Mouse (Mus musculus) CH12.LX (cell line): Measurements from ENCODE around the gene Epas1. TPM values are rescaled to one million over a fixed set of nuclear protein-coding genes. Genes with fewer than 3 reads are reported as not detected.

ENCODE experiments used
- DNase-seq: peaks from one replicate; pipeline ENCODE4 v3.0.0-alpha.2; 2013; ENCODE audit errors: extremely low read depth
- H3K27ac ChIP-seq: 2 replicates; pipeline ENCODE4 v1.5.1; 2012; ENCODE audit warnings: low read depth, mild to moderate bottlenecking, control low read depth, moderate library complexity; ENCODE audit not compliant: insufficient read depth
- H3K27me3 ChIP-seq: replicated peaks from 2 replicates; pipeline ENCODE3; 2012; ENCODE audit warnings: inconsistent platforms
- H3K36me3 ChIP-seq, 2 experiments: replicated peaks in 1 of 2; 2 replicates each; pipeline versions ENCODE3 to v1.6.1; 2012; ENCODE audit warnings: inconsistent platforms in 1 of 2, low read length in 1 of 2, mild to moderate bottlenecking in 1 of 2, mixed read lengths in 1 of 2, moderate library complexity in 1 of 2; ENCODE audit not compliant: control insufficient read depth in 1 of 2, insufficient read depth in 1 of 2
- H3K4me1 ChIP-seq, 2 experiments: 2 replicates each; pipeline ENCODE4 v1.6.1; 2012; ENCODE audit warnings: inconsistent platforms in 1 of 2, moderate library complexity in 1 of 2; ENCODE audit not compliant: insufficient read depth in 2 of 2, control insufficient read depth in 1 of 2
- H3K4me2 ChIP-seq: 2 replicates; pipeline ENCODE4 v1.6.1; 2012; ENCODE audit warnings: low read depth, mild to moderate bottlenecking, control low read depth; ENCODE audit not compliant: poor library complexity, insufficient read depth, severe bottlenecking
- H3K4me3 ChIP-seq, 3 experiments: fragments of 150-350 bp in 1 of 3; sonication (generic) in 1 of 3; replicated peaks in 1 of 3; 2 replicates each; pipeline versions ENCODE3 to v1.5.1; 2011 to 2012; ENCODE audit warnings: low read depth in 2 of 3, low read length in 2 of 3, mild to moderate bottlenecking in 2 of 3, moderate library complexity in 2 of 3, control low read depth in 1 of 3, improper control_type of control experiment in 1 of 3, inconsistent platforms in 1 of 3, mixed read lengths in 1 of 3; ENCODE audit not compliant: poor library complexity in 1 of 3
- H3K79me2 ChIP-seq: replicated peaks from 2 replicates; pipeline ENCODE4 v1.6.1; 2012; ENCODE audit warnings: mild to moderate bottlenecking, moderate library complexity; ENCODE audit not compliant: control insufficient read depth, poor library complexity, insufficient read depth, severe bottlenecking; ENCODE audit errors: extremely low read depth
- H3K9ac ChIP-seq: 2 replicates; pipeline ENCODE4 v1.6.1; 2012; ENCODE audit warnings: low read depth, mild to moderate bottlenecking, control low read depth, moderate library complexity; ENCODE audit not compliant: insufficient read depth
- H3K9me3 ChIP-seq: replicated peaks from 2 replicates; pipeline ENCODE3; 2012; ENCODE audit warnings: low read length, inconsistent platforms, mixed read lengths
- CHD1 ChIP-seq: IDR thresholded peaks from 2 replicates; pipeline ENCODE4 v1.6.1; 2012; ENCODE audit warnings: low read depth, low read length, improper control_type of control experiment, inconsistent platforms
- CTCF ChIP-seq, 2 experiments: IDR thresholded peaks in 1 of 2; conservative IDR thresholded peaks in 1 of 2; 2 replicates each; pipeline ENCODE4 v1.5.1; 2011 to 2012; ENCODE audit warnings: low read depth in 2 of 2, low read length in 2 of 2, improper control_type of control experiment in 1 of 2, inconsistent platforms in 1 of 2, mild to moderate bottlenecking in 1 of 2, moderate library complexity in 1 of 2
- ELF1 ChIP-seq: IDR thresholded peaks from 2 replicates; pipeline ENCODE4 v1.6.1; 2014; ENCODE audit warnings: low read depth, mild to moderate bottlenecking, inconsistent platforms, low read length, improper control_type of control experiment
- EP300 ChIP-seq: IDR thresholded peaks from 2 replicates; pipeline ENCODE4 v1.6.1; 2011; ENCODE audit warnings: low read length, improper control_type of control experiment
- ETS1 ChIP-seq: conservative IDR thresholded peaks from 2 replicates; pipeline ENCODE4 v1.6.1; 2012; ENCODE audit warnings: low read depth, mild to moderate bottlenecking, inconsistent platforms, low read length, improper control_type of control experiment, moderate library complexity
- HCFC1 ChIP-seq: IDR thresholded peaks from 2 replicates; pipeline ENCODE4 v1.6.1; 2012; ENCODE audit warnings: low read depth, mild to moderate bottlenecking, inconsistent platforms, low read length, improper control_type of control experiment
- JUN ChIP-seq: IDR thresholded peaks from 2 replicates; pipeline ENCODE4 v1.6.1; 2011; ENCODE audit warnings: low read depth, mild to moderate bottlenecking, low read length, improper control_type of control experiment, moderate library complexity; ENCODE audit not compliant: insufficient read depth
- KAT2A ChIP-seq: IDR thresholded peaks from 2 replicates; pipeline ENCODE4 v1.6.1; 2012; ENCODE audit warnings: low read length, improper control_type of control experiment, inconsistent platforms; ENCODE audit not compliant: insufficient replicate concordance
- MAFK ChIP-seq: IDR thresholded peaks from 2 replicates; pipeline ENCODE4 v1.6.1; 2011; ENCODE audit warnings: low read length, improper control_type of control experiment; ENCODE audit not compliant: insufficient replicate concordance
- MAX ChIP-seq: IDR thresholded peaks from 2 replicates; pipeline ENCODE4 v1.6.1; 2011; ENCODE audit warnings: low read length, improper control_type of control experiment
- MEF2A ChIP-seq: IDR thresholded peaks from 2 replicates; pipeline ENCODE4 v1.6.1; 2014; ENCODE audit warnings: low read depth, mild to moderate bottlenecking, inconsistent platforms, low read length, improper control_type of control experiment, borderline replicate concordance
- NELFE ChIP-seq: IDR thresholded peaks from 2 replicates; pipeline ENCODE4 v1.6.1; 2011; ENCODE audit warnings: low read depth, low read length, improper control_type of control experiment
- PAX5 ChIP-seq: IDR thresholded peaks from 2 replicates; pipeline ENCODE4 v1.6.1; 2012; ENCODE audit warnings: low read length, inconsistent platforms, mixed read lengths
- POLR2AphosphoS2 ChIP-seq: IDR thresholded peaks from 2 replicates; pipeline ENCODE4 v1.6.1; 2011; ENCODE audit warnings: low read depth, low read length, improper control_type of control experiment
- RCOR1 ChIP-seq: conservative IDR thresholded peaks from 2 replicates; pipeline ENCODE4 v1.6.1; 2012; ENCODE audit warnings: low read depth, mild to moderate bottlenecking, inconsistent platforms, low read length, improper control_type of control experiment
- SIN3A ChIP-seq: IDR thresholded peaks from 2 replicates; pipeline ENCODE4 v1.6.1; 2012; ENCODE audit warnings: low read length, improper control_type of control experiment, inconsistent platforms
- TBP ChIP-seq: conservative IDR thresholded peaks from 2 replicates; pipeline ENCODE4 v1.6.1; 2011; ENCODE audit warnings: low read depth, low read length, improper control_type of control experiment
- USF1 ChIP-seq: IDR thresholded peaks from 2 replicates; pipeline ENCODE4 v1.6.1; 2014; ENCODE audit warnings: low read depth, mild to moderate bottlenecking, inconsistent platforms, low read length, improper control_type of control experiment
- USF2 ChIP-seq: conservative IDR thresholded peaks from 2 replicates; pipeline ENCODE4 v1.6.1; 2011; ENCODE audit warnings: low read depth, low read length, improper control_type of control experiment
- ZC3H11A ChIP-seq: IDR thresholded peaks from 2 replicates; pipeline ENCODE4 v1.6.1; 2012; ENCODE audit warnings: low read depth, mild to moderate bottlenecking, inconsistent platforms, low read length, improper control_type of control experiment
- ZKSCAN1 ChIP-seq: IDR thresholded peaks from 2 replicates; pipeline ENCODE4 v1.6.1; 2012; ENCODE audit warnings: low read depth, inconsistent platforms, low read length, improper control_type of control experiment, borderline replicate concordance
- ZNF384 ChIP-seq: IDR thresholded peaks from 2 replicates; pipeline ENCODE4 v1.6.1; 2012; ENCODE audit warnings: low read depth, low read length, improper control_type of control experiment, inconsistent platforms
- dilution Hi-C: fragments of 300-500 bp; cut with MboI; formaldehyde crosslinking; loops from 2 replicates; pipeline ENCODE4 v1.14.3; 2020; ENCODE audit warnings: low sequenced_read_pairs; ENCODE audit not compliant: extremely low pct_unique_long_range_greater_than_20kb, extremely low pct_ligation_motif_present
- in situ Hi-C: fragments of 300-500 bp; cut with MboI; formaldehyde crosslinking; loops from 3 replicates; pipeline ENCODE4 v1.14.3; 2019; ENCODE audit warnings: low sequenced_read_pairs, low pct_ligation_motif_present, low pct_unique_long_range_greater_than_20kb, mixed read lengths
- polyA plus RNA-seq: library from polyadenylated mRNA; unstranded; fragments of >175 nt; gene quantifications from 2 replicates; pipeline ENCODE4 v1.2.1, GENCODE M21; 2012; ENCODE audit warnings: low read depth; ENCODE audit not compliant: insufficient read length
- total RNA-seq, 2 experiments: library from RNA; depleted of rRNA; stranded (reverse); fragments of 300-350 nt in 1 of 2; fragments of >200 nt in 1 of 2; gene quantifications; 2 replicates each; pipeline ENCODE4 v1.2.3; 2012 to 2014

The Epas1 gene
- total and polyA plus RNA-seq, 3 experiments: 0.08 to 0.14 (median 0.11) TPM

DNA sequence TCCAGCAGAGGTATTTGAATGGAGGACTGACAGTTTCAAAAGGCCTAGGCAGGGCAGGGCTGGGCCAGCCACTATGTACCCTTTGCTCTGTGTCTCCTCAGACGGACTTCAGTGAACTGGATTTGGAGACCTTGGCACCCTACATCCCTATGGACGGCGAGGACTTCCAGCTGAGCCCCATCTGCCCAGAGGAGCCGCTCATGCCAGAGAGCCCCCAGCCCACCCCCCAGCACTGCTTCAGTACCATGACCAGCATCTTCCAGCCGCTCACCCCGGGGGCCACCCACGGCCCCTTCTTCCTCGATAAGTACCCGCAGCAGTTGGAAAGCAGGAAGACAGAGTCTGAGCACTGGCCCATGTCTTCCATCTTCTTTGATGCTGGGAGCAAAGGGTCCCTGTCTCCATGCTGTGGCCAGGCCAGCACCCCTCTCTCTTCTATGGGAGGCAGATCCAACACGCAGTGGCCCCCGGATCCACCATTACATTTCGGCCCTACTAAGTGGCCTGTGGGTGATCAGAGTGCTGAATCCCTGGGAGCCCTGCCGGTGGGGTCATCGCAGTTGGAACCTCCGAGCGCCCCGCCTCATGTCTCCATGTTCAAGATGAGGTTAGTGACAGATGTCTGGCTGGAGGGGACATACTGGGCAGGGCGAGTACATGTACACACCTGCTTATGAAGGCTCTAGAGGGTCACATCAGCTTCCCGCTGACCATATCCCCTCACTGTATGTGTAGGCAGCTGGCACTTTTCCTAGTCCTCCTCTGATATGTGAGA is 74.1 kb downstream of the Epas1 start:
- no peak for TF ChIP-seq HCFC1
- no peak for TF ChIP-seq ETS1
- TF ChIP-seq ELF1: no peak
- no peak for TF ChIP-seq JUN
- no peak for TF ChIP-seq SIN3A
- no peak for TF ChIP-seq MAX
- TF ChIP-seq USF2: no peak
- dilution Hi-C loops: no loop called here
- no peaks in the 10 kb centered on the region for H3K9me3 ChIP-seq

DNA sequence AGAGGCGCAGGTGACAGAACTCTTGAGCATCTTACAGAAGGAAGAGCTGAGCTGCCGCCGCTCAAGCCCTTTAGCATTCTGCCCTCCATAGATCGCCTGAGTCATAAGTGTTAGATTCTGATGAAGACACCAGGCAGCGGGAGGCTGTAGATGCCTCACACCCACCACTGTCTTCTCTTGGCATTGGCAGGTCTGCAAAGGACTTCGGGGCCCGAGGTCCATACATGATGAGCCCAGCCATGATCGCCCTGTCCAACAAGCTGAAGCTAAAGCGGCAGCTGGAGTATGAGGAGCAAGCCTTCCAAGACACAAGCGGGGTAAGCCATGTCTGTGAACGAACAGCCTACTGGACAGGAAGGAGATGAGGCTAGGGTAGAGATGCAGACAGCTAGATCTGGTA is 75.0 kb downstream of the Epas1 start:
- Histone ChIP-seq H3K4me2 (no peak overlapping the region), H3K27me3 (no peaks in the 10 kb centered on the region), H3K9me3 (no peaks in the 10 kb centered on the region), H3K27ac (no peak overlapping the region), H3K4me3 (no peak overlapping the region), H3K9ac (no peak overlapping the region), H3K4me1 (peaks cover 27% of the 10 kb centered on the region in 2 experiments), H3K79me2 (no peaks in the 10 kb centered on the region), H3K36me3 (no peaks in the 10 kb centered on the region)
- TF ChIP-seq TBP (no peak), MEF2A (no peak), ELF1 (no peak), USF1 (no peak), ETS1 (no peak), CHD1 (no peak), ZKSCAN1 (no peak), NELFE (no peak), ZNF384 (no peak), KAT2A (no peak), POLR2AphosphoS2 (no peak), EP300 (no peak), PAX5 (no peak), MAFK (no peak), ZC3H11A (no peak), CTCF (conservative IDR thresholded peaks at IDR 0.05 in 1 of 2, IDR thresholded peaks at IDR 0.05 in 1 of 2; ENCODE audit: low read depth in 2 of 2, low read length in 2 of 2) (no peak), JUN (no peak), RCOR1 (no peak)
- in situ Hi-C loops: no loop called here
- dilution Hi-C loops: no loop called here
- no peak for DNase-seq

More for the DNA sequence above, 74.1 kb downstream of the Epas1 start:
- Histone ChIP-seq H3K36me3 (no peaks in the 10 kb centered on the region), H3K4me1 (peaks cover 25 to 30% of the 10 kb centered on the region in 2 experiments), H3K4me3 (no peak overlapping the region), H3K79me2 (no peaks in the 10 kb centered on the region), H3K27me3 (no peaks in the 10 kb centered on the region), H3K4me2 (no peak overlapping the region), H3K9ac (no peak overlapping the region), H3K27ac (no peak overlapping the region)
- in situ Hi-C loops: no loop called here
- DNase-seq: no peak
